Mouse (Mus musculus): ENCODE data around the gene Il20rb. TPM values are rescaled to one million over a fixed set of nuclear protein-coding genes. Genes with fewer than 3 reads are reported as not detected.

Gene Il20rb
- 1 to 10 TPM in 2 of 4 experiments, under 1 TPM in 2; 0.82 to 2.8 (median 1.4) TPM for total RNA-seq (2022)

GRCm38 (mm10) chr9:100486431-100486830, at the start of gene Il20rb:
Gene Il20rb (minus strand): TSS chr9:100486788.
- DNase-seq (ENCODE audit: low spot score in 2 of 2), result peak in 1 of 2 experiments; percentile 31

GRCm38 (mm10) chr9:100535618-100536262, 49.2 kb upstream of the Il20rb start:
- DNase-seq (ENCODE audit: low spot score in 2 of 2), result no peak

GRCm38 (mm10) chr9:100534686-100535085, 48.1 kb upstream of the Il20rb start:
- no peak for DNase-seq (ENCODE audit: low spot score in 2 of 2)

- DNase-seq (ENCODE audit: low spot score in 2 of 2), result no peak
Observed at GRCm38 (mm10) chr9:100532847-100533505, 46.4 kb upstream of the Il20rb start.

GRCm38 (mm10) chr9:100531296-100531695, 44.7 kb upstream of the Il20rb start:
- DNase-seq (ENCODE audit: low spot score in 2 of 2), result no peak

GRCm38 (mm10) chr9:100525225-100525624, 38.6 kb upstream of the Il20rb start:
- no peak for DNase-seq (ENCODE audit: low spot score in 2 of 2)

- DNase-seq (ENCODE audit: low spot score in 2 of 2), result no peak
Observed at GRCm38 (mm10) chr9:100522029-100522428, 35.4 kb upstream of the Il20rb start.

GRCm38 (mm10) chr9:100520586-100520985, 34.0 kb upstream of the Il20rb start:
- peak; percentile 4 to 13 for DNase-seq (ENCODE audit: low spot score in 2 of 2)

GRCm38 (mm10) chr9:100520012-100520411, 33.4 kb upstream of the Il20rb start:
- no peak for DNase-seq (ENCODE audit: low spot score in 2 of 2)

GRCm38 (mm10) chr9:100507581-100507980, 21.0 kb upstream of the Il20rb start:
- DNase-seq (ENCODE audit: low spot score in 2 of 2), result no peak

GRCm38 (mm10) chr9:100506652-100507051, 20.1 kb upstream of the Il20rb start:
- peak; percentile 48 to 52 for DNase-seq (ENCODE audit: low spot score in 2 of 2)

GRCm38 (mm10) chr9:100505498-100505897, 18.9 kb upstream of the Il20rb start:
- DNase-seq (ENCODE audit: low spot score in 2 of 2), result no peak

- no peak for DNase-seq (ENCODE audit: low spot score in 2 of 2)
Observed at GRCm38 (mm10) chr9:100493611-100494261, 7.1 kb upstream of the Il20rb start.

GRCm38 (mm10) chr9:100491424-100491823, 4.8 kb upstream of the Il20rb start:
- no peak for DNase-seq (ENCODE audit: low spot score in 2 of 2)

- no peak for DNase-seq (ENCODE audit: low spot score in 2 of 2)
Observed at GRCm38 (mm10) chr9:100488969-100489368, 2.4 kb upstream of the Il20rb start.

- DNase-seq (ENCODE audit: low spot score in 2 of 2), result no peak
Observed at GRCm38 (mm10) chr9:100488056-100488713, 1.6 kb upstream of the Il20rb start.

- no peak for DNase-seq (ENCODE audit: low spot score in 2 of 2)
Observed at GRCm38 (mm10) chr9:100483318-100483717, 3.3 kb downstream of the Il20rb start.

GRCm38 (mm10) chr9:100481626-100482025, 5.0 kb downstream of the Il20rb start:
- DNase-seq (ENCODE audit: low spot score in 2 of 2), result no peak

GRCm38 (mm10) chr9:100474056-100474455, 12.5 kb downstream of the Il20rb start:
- DNase-seq (ENCODE audit: low spot score in 2 of 2), result no peak

- DNase-seq (ENCODE audit: low spot score in 2 of 2), result no peak
Observed at GRCm38 (mm10) chr9:100473361-100473760, 13.2 kb downstream of the Il20rb start.

GRCm38 (mm10) chr9:100472931-100473330, 13.7 kb downstream of the Il20rb start:
- DNase-seq (ENCODE audit: low spot score in 2 of 2), result no peak

- no peak for DNase-seq (ENCODE audit: low spot score in 2 of 2)
Observed at GRCm38 (mm10) chr9:100471605-100471953, 15.0 kb downstream of the Il20rb start.
